Mouse (Mus musculus) embryonic fibroblast, embryonic 13.5 days (primary cell): ENCODE results near the gene Wdhd1.

ENCODE experiments used
- CTCF ChIP-seq: IDR thresholded peaks from 2 replicates; pipeline ENCODE4 v1.5.1; 2011; ENCODE audit warnings: mild to moderate bottlenecking, control low read depth, low read length, moderate library complexity, borderline replicate concordance; ENCODE audit not compliant: insufficient read depth
- POLR2A ChIP-seq: IDR thresholded peaks from 2 replicates; pipeline ENCODE4 v1.6.1; 2011; ENCODE audit warnings: low read depth, mild to moderate bottlenecking, control low read depth, low read length, moderate library complexity

- TF ChIP-seq POLR2A (no peak), CTCF (no peak)
Observed at GRCm38 (mm10) chr14:47265829-47266228, 10.8 kb downstream of the Wdhd1 start.
